Mouse (Mus musculus) ES-Bruce4 (cell line): ENCODE measurements at regions not wholly inside any gene's neighbourhood (a gene's known extent, or its start where the extent isn't known, plus 50 kb on each side); places are given as distances from the start of the nearest gene placed in this dataset.

ENCODE experiments used
- H3K27ac ChIP-seq: 2 replicates; pipeline ENCODE4 v1.5.1; 2012; ENCODE audit warnings: low read length, inconsistent platforms; ENCODE audit not compliant: insufficient read depth
- H3K27me3 ChIP-seq: 2 replicates; pipeline ENCODE4 v1.6.1; 2012; ENCODE audit warnings: mild to moderate bottlenecking, low read length, inconsistent platforms; ENCODE audit not compliant: control insufficient read depth, poor library complexity, insufficient read depth, severe bottlenecking
- H3K36me3 ChIP-seq: 2 replicates; pipeline ENCODE4 v1.6.1; 2012; ENCODE audit warnings: inconsistent platforms, mild to moderate bottlenecking, low read length, moderate library complexity; ENCODE audit not compliant: control insufficient read depth, poor library complexity, insufficient read depth, severe bottlenecking
- H3K4me1 ChIP-seq: one replicate; pipeline ENCODE4 v1.8.1; 2011; ENCODE audit warnings: low read length; ENCODE audit not compliant: control insufficient read depth, insufficient read depth
- H3K4me3 ChIP-seq: 2 replicates; pipeline ENCODE4 v1.5.1; 2011; ENCODE audit warnings: low read depth, mild to moderate bottlenecking, low read length
- H3K9ac ChIP-seq: 2 replicates; pipeline ENCODE4 v1.6.1; 2012; ENCODE audit warnings: low read depth, mild to moderate bottlenecking, inconsistent platforms; ENCODE audit not compliant: poor library complexity, severe bottlenecking
- H3K9me3 ChIP-seq: replicated peaks from 2 replicates; pipeline ENCODE4 v1.6.1; 2012; ENCODE audit warnings: mild to moderate bottlenecking, low read length, inconsistent platforms; ENCODE audit not compliant: control insufficient read depth, poor library complexity, insufficient read depth, severe bottlenecking
- CTCF ChIP-seq: IDR thresholded peaks from one replicate; pipeline ENCODE4 v1.8.1; 2011; ENCODE audit warnings: low read depth, low read length
- EP300 ChIP-seq: IDR thresholded peaks from 2 replicates; pipeline ENCODE4 v1.6.1; 2011; ENCODE audit warnings: low read depth, low read length; ENCODE audit not compliant: insufficient read depth
- POLR2A ChIP-seq: IDR thresholded peaks from one replicate; pipeline ENCODE4 v1.8.1; 2011; ENCODE audit warnings: low read length; ENCODE audit not compliant: insufficient read depth

- Histone ChIP-seq H3K9ac (no peak overlapping the region), H3K27ac (no peak overlapping the region), H3K9me3 (no peaks in the 10 kb centered on the region), H3K27me3 (no peaks in the 10 kb centered on the region; the same call in 1 of the 2 replicates), H3K4me3 (no peak overlapping the region), H3K36me3 (no peaks in the 10 kb centered on the region), H3K4me1 (no peaks in the 10 kb centered on the region)
- TF ChIP-seq CTCF (no peak), EP300 (no peak), POLR2A (no peak)
These were observed 561.2 kb downstream of the 1700064H15Rik start for GRCm38 (mm10) chr3:19067141-19067757.
